Comparison of ENCODE assay signal across 29 mouse cellular contexts in genomic region chr4:127192704-127193103, GRCm38 (mm10). TPM values are rescaled to one million over a fixed set of nuclear protein-coding genes. Genes with fewer than 3 reads are reported as not detected.
DNase-seq lines count a peak whose midpoint lies in the region; TF ChIP-seq lines count a peak whose summit lies in the region.
"Had no signal": no experiment of that assay in that cellular context is flagged by ENCODE, and none has a peak within 500 bp of the region (broad histone marks: within the 10 kb centered on the region; RNA-seq: fewer than 3 reads in every experiment).

No protein-coding gene starts in this region.

- peak overlapping the region; percentile 40; the same call in 1 of the 2 replicates for H3K27ac ChIP-seq in layer of hippocampus, adult 2 months
- H3K27ac ChIP-seq: embryonic facial prominence, embryonic 10.5 days; embryonic facial prominence, embryonic 15.5 days; forebrain, embryonic 12.5 days; intestine, embryonic 15.5 days; limb, embryonic 13.5 days; lung, embryonic 15.5 days; midbrain, embryonic 12.5 days; neural tube, embryonic 15.5 days; stomach, embryonic 15.5 days had no signal

- peaks cover 39% of the 10 kb centered on the region for H3K36me3 ChIP-seq in E14TG2a.4 (ENCODE audit: insufficient read depth, low read length)
- H3K36me3 ChIP-seq: embryonic facial prominence, embryonic 10.5 days; embryonic facial prominence, embryonic 15.5 days; intestine, embryonic 15.5 days; limb, embryonic 13.5 days; lung, embryonic 15.5 days; stomach, embryonic 15.5 days had no signal

- no peak for TF ChIP-seq CTCF in layer of hippocampus, adult 2 months (conservative IDR thresholded peaks at IDR 0.05)
- TF ChIP-seq CTCF in E14TG2a.4 (conservative IDR thresholded peaks at IDR 0.05; ENCODE audit: low read length), result no peak

- H3K4me1 ChIP-seq in E14TG2a.4 (replicated peaks; ENCODE audit: low read depth, low read length), result peaks cover 100% of the 10 kb centered on the region
- H3K4me1 ChIP-seq: embryonic facial prominence, embryonic 15.5 days; intestine, embryonic 15.5 days; lung, embryonic 15.5 days; stomach, embryonic 15.5 days had no signal

- H3K9me3 ChIP-seq in E14TG2a.4 (ENCODE audit: low read length), result no peaks in the 10 kb centered on the region
- H3K9me3 ChIP-seq: embryonic facial prominence, embryonic 10.5 days; embryonic facial prominence, embryonic 15.5 days; forebrain, embryonic 12.5 days; hindbrain, embryonic 15.5 days; intestine, embryonic 15.5 days; limb, embryonic 13.5 days; lung, embryonic 15.5 days; midbrain, embryonic 12.5 days; neural tube, embryonic 15.5 days; stomach, embryonic 15.5 days had no signal

- DNase-seq in cerebellum, postnatal 10 days, result peak; percentile 70 to 73
- no peak for DNase-seq in cerebellum, adult 8-10 months
- no peak for DNase-seq in layer of hippocampus, adult 2 months (ENCODE audit: low spot score in 2 of 2)
- DNase-seq in layer of hippocampus, postnatal 36 days, result no peak
- DNase-seq in brain, adult 2 months (ENCODE audit: low read depth, low spot score), result peak; percentile 41
- DNase-seq in lung, postnatal 25 days (ENCODE audit: low spot score), result no peak
- DNase-seq: adrenal gland, adult 2 months; adrenal gland, postnatal 36 days; B cell, adult 2 months; gastrocnemius, postnatal 14 days; heart, postnatal 14 days; kidney, adult 2 months; kidney, postnatal 36 days; lung, postnatal 36 days; retina, postnatal 1 day; right cerebral cortex, postnatal 25 days had no signal

- H3K27me3 ChIP-seq in E14TG2a.4 (ENCODE audit: insufficient read depth, low read length), result no peaks in the 10 kb centered on the region
- H3K27me3 ChIP-seq: forebrain, embryonic 12.5 days; hindbrain, embryonic 15.5 days; intestine, embryonic 15.5 days; lung, embryonic 15.5 days; midbrain, embryonic 12.5 days; neural tube, embryonic 15.5 days; stomach, embryonic 15.5 days had no signal

- H3K4me3 ChIP-seq in layer of hippocampus, adult 2 months, result no peak overlapping the region
- peak overlapping the region; percentile 15; the same call in 1 of the 2 replicates for H3K4me3 ChIP-seq in E14TG2a.4 (replicated peaks; ENCODE audit: low read length)
- H3K4me3 ChIP-seq: embryonic facial prominence, embryonic 10.5 days; embryonic facial prominence, embryonic 15.5 days; forebrain, embryonic 12.5 days; hindbrain, embryonic 15.5 days; intestine, embryonic 15.5 days; limb, embryonic 13.5 days; lung, embryonic 15.5 days; midbrain, embryonic 12.5 days; neural tube, embryonic 15.5 days; stomach, embryonic 15.5 days had no signal

RNA-seq across cellular contexts. Expression of gene Dlgap3, which starts 23.7 kb away (rescaled TPM):
- 100 to 1,000 TPM; 283 to 292 TPM for total RNA-seq in layer of hippocampus, adult 2 months (2021)
- 100 to 1,000 TPM; 283 to 287 TPM for total RNA-seq in layer of hippocampus, postnatal 36 days (2021)
- total RNA-seq: granulocyte monocyte progenitor cell, adult 5-6 weeks; megakaryocyte, adult 5-6 weeks had no signal

RNA-seq across cellular contexts. Expression of gene Smim12, which starts 50.9 kb away (rescaled TPM):
- 10 to 100 TPM; 48.5 to 55.1 TPM for total RNA-seq in layer of hippocampus, adult 2 months (2021)
- total RNA-seq in layer of hippocampus, postnatal 36 days (2021), result 10 to 100 TPM; 51.2 to 59.5 TPM

Comparison
In these comparisons a context has a peak if more than half of its experiments do, and no peak if none do; other contexts are left out.
1. DNase-seq: peak in cerebellum, postnatal 10 days (2 of 2) and brain, adult 2 months (single experiment); none in cerebellum, adult 8-10 months (single experiment), layer of hippocampus, adult 2 months (0 of 2), layer of hippocampus, postnatal 36 days (0 of 2) and lung, postnatal 25 days (single experiment).